Mouse (Mus musculus): ENCODE data around the gene Lgi1. TPM values are rescaled to one million over a fixed set of nuclear protein-coding genes. Genes with fewer than 3 reads are reported as not detected.

Lgi1 gene
- polyA plus RNA-seq, 1 experiment = not detected

DNA sequence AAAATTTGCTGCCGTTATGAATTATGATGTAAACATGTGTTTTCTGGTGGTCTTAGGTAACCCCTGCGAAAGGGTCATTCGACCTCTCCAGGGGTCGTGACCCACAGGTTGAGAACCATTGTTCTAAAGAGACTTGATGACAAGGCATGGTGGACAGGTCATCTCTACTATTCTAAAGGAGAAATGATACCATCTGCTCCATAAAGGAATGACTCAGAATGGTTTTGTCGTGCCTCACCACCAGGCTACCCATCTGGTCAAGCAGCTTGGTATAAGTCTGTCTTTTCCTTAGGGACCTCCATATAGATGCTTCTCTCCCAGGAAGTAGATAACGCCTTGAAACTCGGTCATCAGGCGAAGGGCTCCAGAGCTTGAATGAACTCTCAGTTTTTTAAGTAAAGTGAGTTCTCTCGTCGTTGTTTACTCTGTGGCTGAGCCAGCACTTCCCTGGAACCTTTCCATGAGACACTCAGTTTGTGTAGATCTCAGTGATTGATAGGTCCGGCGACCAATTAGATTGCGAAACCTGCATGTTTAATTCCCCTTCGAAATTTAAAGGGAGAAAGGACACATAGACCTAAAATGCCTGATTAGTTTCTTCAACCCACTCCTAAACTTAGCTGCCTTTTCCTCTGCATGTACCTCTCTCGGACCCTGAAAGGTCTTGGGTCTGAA, 10.5 kb downstream of the Lgi1 start:
- no peaks in the 10 kb centered on the region for H3K4me1 ChIP-seq (ENCODE audit: control insufficient read depth)

DNA sequence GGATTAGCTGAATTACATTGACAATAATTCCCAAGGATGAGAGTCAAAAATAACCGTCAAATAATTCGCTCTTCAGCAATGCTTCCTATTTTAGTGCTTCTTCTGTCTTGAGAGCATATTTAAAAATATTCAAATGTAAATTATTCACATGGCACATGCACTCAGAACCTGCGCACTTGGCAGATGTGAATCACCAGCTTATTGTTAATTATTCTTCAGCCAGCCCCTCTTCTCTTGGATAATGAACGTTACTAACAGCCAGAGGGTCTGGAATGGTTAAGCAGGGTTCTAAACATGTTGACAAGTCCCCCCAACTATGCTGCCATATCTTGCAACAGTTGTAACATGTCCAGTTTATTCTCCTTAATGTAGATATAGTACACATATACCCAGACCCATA, 11.9 kb downstream of the Lgi1 start:
- TF ChIP-seq TAL1 (IDR thresholded peaks at IDR 0.05; ENCODE audit: low read length) (no peak), GATA1 (IDR thresholded peaks at IDR 0.05; ENCODE audit: low read length) (no peak)
- H3K4me1 ChIP-seq (ENCODE audit: control insufficient read depth) = no peaks in the 10 kb centered on the region
- H3K36me3 ChIP-seq (ENCODE audit: control insufficient read depth) = no peaks in the 10 kb centered on the region
- H3K4me3 ChIP-seq (replicated peaks) = no peak overlapping the region
- no peaks in the 10 kb centered on the region for H3K9me3 ChIP-seq (ENCODE audit: control insufficient read depth, low read length)
- no peaks in the 10 kb centered on the region for H3K27me3 ChIP-seq (ENCODE audit: control insufficient read depth)

More for the DNA sequence above, 10.5 kb downstream of the Lgi1 start:
- Histone ChIP-seq H3K27me3 (ENCODE audit: control insufficient read depth) (no peaks in the 10 kb centered on the region; the same call in 1 of the 2 replicates), H3K36me3 (ENCODE audit: control insufficient read depth) (no peaks in the 10 kb centered on the region), H3K4me3 (replicated peaks) (no peak overlapping the region), H3K9me3 (ENCODE audit: control insufficient read depth, low read length) (no peaks in the 10 kb centered on the region)
- TF ChIP-seq GATA1 (IDR thresholded peaks at IDR 0.05; ENCODE audit: low read length) = no peak
- TF ChIP-seq TAL1 (IDR thresholded peaks at IDR 0.05; ENCODE audit: low read length) = no peak

DNA sequence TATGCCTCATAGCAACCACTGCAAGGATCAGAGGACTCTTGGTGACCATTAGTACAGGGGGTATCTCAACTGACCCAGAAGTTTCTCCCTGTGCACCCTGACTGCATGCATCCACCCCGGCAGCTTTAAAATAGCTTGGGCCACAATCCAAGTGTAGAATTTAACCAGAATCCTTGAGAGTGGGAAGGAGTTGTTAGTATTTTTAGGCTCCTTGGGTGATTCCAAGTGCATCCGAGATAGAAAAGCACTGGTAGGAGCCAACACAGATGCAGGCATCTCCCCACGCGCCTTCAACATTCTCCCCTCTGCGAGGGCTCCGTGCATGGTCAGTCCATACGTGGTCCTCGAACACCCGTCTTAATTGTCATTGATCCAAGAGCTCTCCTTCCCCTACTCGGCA, 15.9 kb downstream of the Lgi1 start:
- no peak for TF ChIP-seq GATA1 (IDR thresholded peaks at IDR 0.05; ENCODE audit: low read length)
- TF ChIP-seq TAL1 (IDR thresholded peaks at IDR 0.05; ENCODE audit: low read length) = no peak
- Histone ChIP-seq H3K4me1 (ENCODE audit: control insufficient read depth) (no peaks in the 10 kb centered on the region), H3K9me3 (ENCODE audit: control insufficient read depth, low read length) (no peaks in the 10 kb centered on the region), H3K27me3 (ENCODE audit: control insufficient read depth) (no peaks in the 10 kb centered on the region), H3K4me3 (replicated peaks) (no peak overlapping the region), H3K36me3 (ENCODE audit: control insufficient read depth) (no peaks in the 10 kb centered on the region)

DNA sequence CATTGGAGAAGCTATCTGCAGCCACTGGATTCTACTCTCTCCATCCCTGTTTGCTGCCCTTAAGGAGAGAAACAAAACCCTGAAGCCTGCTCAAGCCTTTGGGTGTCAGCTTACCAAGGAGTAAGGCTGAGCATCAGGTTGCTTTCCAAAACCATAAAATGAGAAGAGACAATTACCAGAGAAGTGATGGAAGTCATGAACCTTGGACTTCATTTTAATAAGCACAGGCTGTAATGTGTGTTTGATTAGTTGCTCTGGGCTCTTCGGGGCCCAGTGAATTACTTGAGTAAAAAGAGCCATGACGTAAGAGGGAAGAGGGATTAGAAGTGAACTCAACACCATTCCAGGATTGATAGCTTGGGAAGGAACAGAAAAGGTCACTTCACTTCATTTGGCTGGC, 18.1 kb downstream of the Lgi1 start:
- H3K4me3 ChIP-seq (replicated peaks) = no peak overlapping the region
- H3K36me3 ChIP-seq (ENCODE audit: control insufficient read depth) = no peaks in the 10 kb centered on the region
- TF ChIP-seq TAL1 (IDR thresholded peaks at IDR 0.05; ENCODE audit: low read length) (no peak), GATA1 (IDR thresholded peaks at IDR 0.05; ENCODE audit: low read length) (no peak)
- H3K4me1 ChIP-seq (ENCODE audit: control insufficient read depth) = no peaks in the 10 kb centered on the region
- H3K27me3 ChIP-seq (ENCODE audit: control insufficient read depth) = no peaks in the 10 kb centered on the region
- H3K9me3 ChIP-seq (ENCODE audit: control insufficient read depth, low read length) = no peaks in the 10 kb centered on the region

DNA sequence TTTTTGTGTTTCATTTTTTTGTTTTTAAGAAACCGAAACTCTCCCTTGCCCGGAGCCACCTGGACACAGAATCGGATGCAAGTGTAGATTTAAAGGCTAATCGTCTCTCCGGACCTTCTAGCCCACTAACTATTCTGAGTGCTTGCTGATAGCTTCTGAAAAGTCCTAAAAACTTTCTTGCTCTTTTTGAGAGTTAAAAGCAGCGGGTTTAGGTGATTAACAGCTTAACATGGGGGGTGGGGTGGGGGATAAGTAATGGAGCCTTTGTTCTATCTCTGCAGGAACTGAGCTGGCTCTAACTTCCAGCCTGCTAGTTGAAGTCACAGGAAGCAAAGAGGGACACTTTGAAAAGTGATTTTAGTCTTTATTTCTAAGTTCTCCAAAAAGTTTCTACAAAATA, 24.2 kb downstream of the Lgi1 start:
- no peaks in the 10 kb centered on the region for H3K4me1 ChIP-seq (ENCODE audit: control insufficient read depth)
- H3K9me3 ChIP-seq (ENCODE audit: control insufficient read depth, low read length) = no peaks in the 10 kb centered on the region
- H3K27me3 ChIP-seq (ENCODE audit: control insufficient read depth) = no peaks in the 10 kb centered on the region
- H3K4me3 ChIP-seq (replicated peaks) = no peak overlapping the region
- no peaks in the 10 kb centered on the region for H3K36me3 ChIP-seq (ENCODE audit: control insufficient read depth)
- TF ChIP-seq GATA1 (IDR thresholded peaks at IDR 0.05; ENCODE audit: low read length) = no peak
- TF ChIP-seq TAL1 (IDR thresholded peaks at IDR 0.05; ENCODE audit: low read length) = no peak

DNA sequence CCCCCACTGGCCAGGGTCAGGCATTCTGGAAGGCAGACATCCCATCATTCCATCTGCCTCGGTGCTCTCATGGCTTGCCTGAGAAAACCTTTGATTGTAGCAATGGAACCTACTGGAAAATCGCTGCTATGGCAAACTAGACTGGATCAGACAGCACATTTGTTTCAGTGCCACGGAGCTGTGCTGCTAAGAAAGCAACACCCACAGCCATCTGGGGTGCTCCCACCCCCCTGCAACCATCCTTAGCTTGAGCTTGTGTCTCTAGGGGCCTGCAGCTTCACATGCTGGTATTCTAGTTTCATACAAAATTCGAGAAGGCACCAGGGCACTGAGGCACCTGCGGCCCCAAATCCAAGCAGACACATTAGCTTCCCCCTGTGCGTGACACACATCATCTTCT, 27.1 kb downstream of the Lgi1 start:
- Histone ChIP-seq H3K27me3 (ENCODE audit: control insufficient read depth) (no peaks in the 10 kb centered on the region), H3K9me3 (ENCODE audit: control insufficient read depth, low read length) (no peaks in the 10 kb centered on the region), H3K36me3 (ENCODE audit: control insufficient read depth) (no peaks in the 10 kb centered on the region), H3K4me3 (replicated peaks) (no peak overlapping the region), H3K4me1 (ENCODE audit: control insufficient read depth) (no peaks in the 10 kb centered on the region)
- TF ChIP-seq TAL1 (IDR thresholded peaks at IDR 0.05; ENCODE audit: low read length) (no peak), GATA1 (IDR thresholded peaks at IDR 0.05; ENCODE audit: low read length) (no peak)

DNA sequence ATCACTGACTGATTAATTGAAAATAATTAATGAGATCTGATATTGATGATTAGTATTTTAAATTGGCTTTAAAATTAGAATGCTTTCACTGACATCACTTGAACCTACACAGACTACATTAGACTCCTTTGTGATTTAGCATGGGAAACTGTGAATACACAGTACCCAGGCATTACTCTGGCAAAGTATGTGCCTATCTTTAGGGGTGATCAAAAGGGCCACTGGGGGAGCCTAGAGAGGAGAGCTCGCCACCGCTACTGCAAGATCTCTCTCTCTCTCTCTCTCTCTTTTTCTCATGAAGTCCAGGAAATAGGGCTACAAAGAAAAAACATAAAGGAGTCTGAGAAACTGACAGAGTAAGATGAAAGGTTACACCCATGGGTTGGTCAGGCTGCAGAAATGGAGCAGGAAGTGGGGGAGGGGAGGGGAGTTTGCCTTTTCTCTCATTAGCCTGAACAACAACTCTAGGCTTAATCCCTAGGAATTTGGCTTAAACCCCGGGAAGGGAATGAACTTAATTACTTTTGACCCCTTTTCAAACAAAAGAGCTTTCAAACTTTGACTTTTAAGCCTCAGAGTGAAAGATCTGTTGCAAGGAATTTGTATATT, 33.8 kb downstream of the Lgi1 start:
- no peak overlapping the region for H3K4me3 ChIP-seq (replicated peaks)
- H3K27me3 ChIP-seq (ENCODE audit: control insufficient read depth) = no peaks in the 10 kb centered on the region
- H3K9me3 ChIP-seq (ENCODE audit: control insufficient read depth, low read length) = no peaks in the 10 kb centered on the region
- TF ChIP-seq GATA1 (IDR thresholded peaks at IDR 0.05; ENCODE audit: low read length) = no peak
- H3K4me1 ChIP-seq (ENCODE audit: control insufficient read depth) = no peaks in the 10 kb centered on the region
- no peaks in the 10 kb centered on the region for H3K36me3 ChIP-seq (ENCODE audit: control insufficient read depth)

DNA sequence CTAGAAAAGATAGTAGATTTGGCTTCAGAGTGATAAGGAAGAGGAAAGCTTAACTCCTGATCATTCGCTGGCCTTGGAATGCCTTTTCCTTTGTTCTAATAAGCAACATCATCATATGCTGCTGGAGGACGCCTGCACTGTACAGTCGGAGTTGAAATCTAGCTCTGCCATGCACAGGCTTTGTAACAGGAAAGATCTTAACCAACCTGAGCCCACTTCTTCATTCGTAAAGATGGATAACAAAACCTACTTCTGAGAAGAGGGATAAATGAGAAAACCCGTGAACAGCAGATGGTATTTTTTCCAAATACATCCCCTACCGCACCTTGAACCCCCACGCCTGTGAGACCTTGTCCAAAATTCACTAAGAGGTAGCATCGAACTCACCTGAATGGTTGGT, 43.8 kb downstream of the Lgi1 start:
- H3K4me3 ChIP-seq (replicated peaks) = no peak overlapping the region
- TF ChIP-seq TAL1 (IDR thresholded peaks at IDR 0.05; ENCODE audit: low read length) = no peak
- no peak for TF ChIP-seq GATA1 (IDR thresholded peaks at IDR 0.05; ENCODE audit: low read length)

DNA sequence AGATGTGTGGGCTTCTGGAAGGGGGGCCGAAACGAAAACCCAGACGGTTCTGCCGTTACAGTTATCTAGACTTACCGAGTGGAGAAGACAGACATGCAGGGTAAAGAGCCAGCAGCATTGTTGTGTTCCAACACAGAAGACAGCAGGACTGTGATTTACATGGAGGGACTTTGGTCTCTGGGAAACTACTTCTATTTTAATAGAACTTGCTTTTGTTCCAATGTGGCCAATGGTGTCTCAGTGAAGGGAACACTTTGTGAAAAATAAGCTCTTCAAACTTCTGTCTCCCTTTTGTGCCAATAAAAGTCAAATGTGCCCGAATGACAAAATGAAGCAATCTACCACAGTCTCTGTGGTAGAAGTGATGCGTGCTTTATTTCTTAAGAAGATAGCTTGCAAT, 50.8 kb downstream of the Lgi1 start:
- Histone ChIP-seq H3K4me1 (ENCODE audit: control insufficient read depth) (no peaks in the 10 kb centered on the region; the same call in 1 of the 2 replicates), H3K36me3 (ENCODE audit: control insufficient read depth) (no peaks in the 10 kb centered on the region), H3K9me3 (ENCODE audit: control insufficient read depth, low read length) (peaks cover 8% of the 10 kb centered on the region; the same call in 1 of the 2 replicates), H3K4me3 (replicated peaks) (no peak overlapping the region), H3K27me3 (ENCODE audit: control insufficient read depth) (no peaks in the 10 kb centered on the region)
- TF ChIP-seq TAL1 (IDR thresholded peaks at IDR 0.05; ENCODE audit: low read length) (no peak), GATA1 (IDR thresholded peaks at IDR 0.05; ENCODE audit: low read length) (no peak)

More for the DNA sequence above, 43.8 kb downstream of the Lgi1 start:
- no peaks in the 10 kb centered on the region for H3K36me3 ChIP-seq (ENCODE audit: control insufficient read depth)
- peaks cover 2% of the 10 kb centered on the region for H3K4me1 ChIP-seq (ENCODE audit: control insufficient read depth)
- no peaks in the 10 kb centered on the region for H3K27me3 ChIP-seq (ENCODE audit: control insufficient read depth)
- no peaks in the 10 kb centered on the region for H3K9me3 ChIP-seq (ENCODE audit: control insufficient read depth, low read length)
